Mouse (Mus musculus): Measurements from ENCODE around the gene Fndc10.
"Not testable (repeated sequence)": the region's sequence is repeated elsewhere in the genome, so short reads cannot be mapped to it uniquely, and the experiment has no call there.

Gene Fndc10

GRCm38 (mm10) chr4:155694111-155694481 is at the start of gene Fndc10:
Gene Fndc10 (plus strand): TSS chr4:155694342.
- no peak for DNase-seq (ENCODE audit: extremely low read depth, low read depth, low spot score)

GRCm38 (mm10) chr4:155645308-155645707 is 48.8 kb upstream of the Fndc10 start, which contains the start of gene Gm10563:
Gene Gm10563 (minus strand): TSS chr4:155645408.
- DNase-seq (ENCODE audit: extremely low read depth, low read depth, low spot score) = not testable (repeated sequence)

GRCm38 (mm10) chr4:155645721-155646120 is 48.4 kb upstream of the Fndc10 start:
- no peak for DNase-seq (ENCODE audit: extremely low read depth, low read depth, low spot score)

- DNase-seq (ENCODE audit: extremely low read depth, low read depth, low spot score) = no peak
Measured at GRCm38 (mm10) chr4:155649355-155649754, 44.8 kb upstream of the Fndc10 start.

GRCm38 (mm10) chr4:155651553-155652269 is 42.4 kb upstream of the Fndc10 start:
- DNase-seq (ENCODE audit: extremely low read depth, low read depth, low spot score) = no peak

- no peak for DNase-seq (ENCODE audit: extremely low read depth, low read depth, low spot score)
Measured at GRCm38 (mm10) chr4:155652283-155653085, 41.7 kb upstream of the Fndc10 start.

GRCm38 (mm10) chr4:155653086-155653450 is 41.1 kb upstream of the Fndc10 start, which contains the start of gene Mmp23:
Gene Mmp23 (minus strand): TSS chr4:155653384.
- DNase-seq (ENCODE audit: extremely low read depth, low read depth, low spot score) = no peak

- DNase-seq (ENCODE audit: extremely low read depth, low read depth, low spot score) = no peak
Measured at GRCm38 (mm10) chr4:155653451-155654182, 40.5 kb upstream of the Fndc10 start.

GRCm38 (mm10) chr4:155654183-155654455 is 40.0 kb upstream of the Fndc10 start:
- DNase-seq (ENCODE audit: extremely low read depth, low read depth, low spot score) = no peak

- DNase-seq (ENCODE audit: extremely low read depth, low read depth, low spot score) = no peak
Measured at GRCm38 (mm10) chr4:155654456-155655298, 39.5 kb upstream of the Fndc10 start.

- no peak for DNase-seq (ENCODE audit: extremely low read depth, low read depth, low spot score)
Measured at GRCm38 (mm10) chr4:155656214-155656751, 37.9 kb upstream of the Fndc10 start.

GRCm38 (mm10) chr4:155658961-155659360 is 35.2 kb upstream of the Fndc10 start:
- DNase-seq (ENCODE audit: extremely low read depth, low read depth, low spot score) = no peak

GRCm38 (mm10) chr4:155660641-155661040 is 33.5 kb upstream of the Fndc10 start:
- no peak for DNase-seq (ENCODE audit: extremely low read depth, low read depth, low spot score)

GRCm38 (mm10) chr4:155666903-155667302 is 27.2 kb upstream of the Fndc10 start:
- DNase-seq (ENCODE audit: extremely low read depth, low read depth, low spot score) = no peak

- peak; percentile 47 for DNase-seq (ENCODE audit: extremely low read depth, low read depth, low spot score)
Measured at GRCm38 (mm10) chr4:155668689-155669597, 25.2 kb upstream of the Fndc10 start, which contains the start of gene Mib2. Gene Mib2 (minus strand): TSS chr4:155669198.

- DNase-seq (ENCODE audit: extremely low read depth, low read depth, low spot score) = no peak
Measured at GRCm38 (mm10) chr4:155669598-155670075, 24.5 kb upstream of the Fndc10 start.

- not testable (repeated sequence) for DNase-seq (ENCODE audit: extremely low read depth, low read depth, low spot score)
Measured at GRCm38 (mm10) chr4:155670236-155670635, 23.9 kb upstream of the Fndc10 start.

- DNase-seq (ENCODE audit: extremely low read depth, low read depth, low spot score) = no peak
Measured at GRCm38 (mm10) chr4:155672082-155672481, 22.1 kb upstream of the Fndc10 start.

- DNase-seq (ENCODE audit: extremely low read depth, low read depth, low spot score) = no peak
Measured at GRCm38 (mm10) chr4:155675991-155676390, 18.2 kb upstream of the Fndc10 start.

Data from fat pad, adult 2 months (tissue).